Mouse (Mus musculus): ENCODE measurements around the gene Dnaic2. TPM values are rescaled to one million over a fixed set of nuclear protein-coding genes. Genes with fewer than 3 reads are reported as not detected.

The Dnaic2 gene
- polyA plus RNA-seq, 1 experiment, result not detected

DNA sequence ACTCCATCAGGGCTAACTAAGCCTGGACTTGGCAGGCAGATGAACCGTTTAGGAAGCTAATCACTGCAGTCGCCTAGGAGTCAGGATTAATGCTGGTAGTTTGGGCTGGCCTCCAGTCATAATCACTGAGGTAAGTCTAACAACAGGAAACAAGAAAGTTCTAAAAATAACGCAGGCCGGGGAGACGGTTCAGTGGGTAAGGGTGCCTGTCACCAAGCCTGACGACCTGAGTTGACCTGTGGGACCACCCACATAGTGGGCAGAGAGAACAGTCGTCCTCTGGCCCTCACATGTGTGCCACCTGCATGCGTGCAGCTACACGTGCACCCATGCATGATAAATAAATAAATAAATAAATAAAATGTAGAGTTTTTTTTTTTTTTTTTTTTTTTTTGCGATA is 13.4 kb downstream of the Dnaic2 start:
- Histone ChIP-seq H3K4me1 (ENCODE audit: control insufficient read depth, insufficient read depth, low read length) (no peaks in the 10 kb centered on the region; the same call in 1 of the 2 replicates), H3K4me3 (replicated peaks; ENCODE audit: control insufficient read depth, low read depth, low read length) (no peak overlapping the region), H3K27ac (ENCODE audit: control insufficient read depth, insufficient read depth, low read depth, low read length, poor library complexity) (peak overlapping the region; percentile 31; the same call in 1 of the 2 replicates)
- 17% methylated on average over 10 of the region's 10 CpGs for WGBS
- TF ChIP-seq POLR2A (IDR thresholded peaks at IDR 0.05; ENCODE audit: borderline replicate concordance, control insufficient read depth, low read depth, low read length) (no peak), CTCF (IDR thresholded peaks at IDR 0.05; ENCODE audit: control insufficient read depth, insufficient read depth, low read length) (no peak)

DNA sequence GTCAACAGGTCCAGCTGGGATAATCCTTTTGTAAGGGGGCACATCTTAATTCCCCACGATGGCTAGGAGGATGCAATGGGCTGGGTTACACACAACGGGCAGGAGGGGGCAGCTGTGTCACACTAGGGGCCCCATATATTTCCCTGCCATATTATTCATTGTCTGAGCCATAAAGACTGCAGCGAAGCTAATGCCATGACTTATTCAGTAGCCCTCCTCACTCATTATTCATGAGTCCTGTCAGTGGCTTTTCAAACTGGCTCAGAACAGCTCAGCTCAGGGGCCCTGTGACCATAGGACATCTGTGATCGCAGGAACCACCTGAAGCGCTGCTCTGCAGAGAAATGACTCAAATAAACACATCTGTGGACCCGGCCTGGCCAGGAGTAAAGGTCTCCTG is 14.2 kb downstream of the Dnaic2 start:
- no peak overlapping the region for H3K4me3 ChIP-seq (replicated peaks; ENCODE audit: control insufficient read depth, low read depth, low read length)
- no peak overlapping the region; the same call in 1 of the 2 replicates for H3K27ac ChIP-seq (ENCODE audit: control insufficient read depth, insufficient read depth, low read depth, low read length, poor library complexity)
- no peaks in the 10 kb centered on the region; the same call in 1 of the 2 replicates for H3K4me1 ChIP-seq (ENCODE audit: control insufficient read depth, insufficient read depth, low read length)
- WGBS, result 51% methylated on average over 6 of the region's 6 CpGs
- TF ChIP-seq POLR2A (IDR thresholded peaks at IDR 0.05; ENCODE audit: borderline replicate concordance, control insufficient read depth, low read depth, low read length) (no peak), CTCF (IDR thresholded peaks at IDR 0.05; ENCODE audit: control insufficient read depth, insufficient read depth, low read length) (no peak)

DNA sequence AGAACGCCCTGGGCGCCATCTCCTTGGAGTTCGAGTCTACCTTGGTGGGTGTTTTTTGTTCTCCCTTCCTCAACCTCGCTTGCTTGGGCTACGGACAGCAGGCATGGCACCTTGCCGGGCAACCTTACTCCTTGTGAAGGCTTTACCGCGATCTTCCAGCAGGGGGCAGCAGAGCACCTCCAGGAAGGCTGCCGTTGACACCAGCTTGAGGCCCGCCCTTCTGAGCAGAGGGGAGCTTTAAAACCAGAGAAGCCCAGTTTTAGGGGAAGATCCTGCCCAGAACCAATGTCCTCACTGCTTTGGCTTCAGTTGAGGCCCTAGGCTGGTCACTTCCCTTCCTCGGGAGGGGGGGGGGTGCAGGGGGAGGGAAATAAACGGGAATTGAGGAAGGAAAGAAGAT is 17.9 kb downstream of the Dnaic2 start:
- WGBS, result under 1% methylated on average over 12 of the region's 12 CpGs
- TF ChIP-seq POLR2A (IDR thresholded peaks at IDR 0.05; ENCODE audit: borderline replicate concordance, control insufficient read depth, low read depth, low read length) (peak; percentile 11; the same call in 1 of the 2 replicates), CTCF (IDR thresholded peaks at IDR 0.05; ENCODE audit: control insufficient read depth, insufficient read depth, low read length) (peak; percentile 97)
- Histone ChIP-seq H3K4me1 (ENCODE audit: control insufficient read depth, insufficient read depth, low read length) (no peaks in the 10 kb centered on the region; the same call in 1 of the 2 replicates), H3K4me3 (replicated peaks; ENCODE audit: control insufficient read depth, low read depth, low read length) (no peak overlapping the region), H3K27ac (ENCODE audit: control insufficient read depth, insufficient read depth, low read depth, low read length, poor library complexity) (no peak overlapping the region)

DNA sequence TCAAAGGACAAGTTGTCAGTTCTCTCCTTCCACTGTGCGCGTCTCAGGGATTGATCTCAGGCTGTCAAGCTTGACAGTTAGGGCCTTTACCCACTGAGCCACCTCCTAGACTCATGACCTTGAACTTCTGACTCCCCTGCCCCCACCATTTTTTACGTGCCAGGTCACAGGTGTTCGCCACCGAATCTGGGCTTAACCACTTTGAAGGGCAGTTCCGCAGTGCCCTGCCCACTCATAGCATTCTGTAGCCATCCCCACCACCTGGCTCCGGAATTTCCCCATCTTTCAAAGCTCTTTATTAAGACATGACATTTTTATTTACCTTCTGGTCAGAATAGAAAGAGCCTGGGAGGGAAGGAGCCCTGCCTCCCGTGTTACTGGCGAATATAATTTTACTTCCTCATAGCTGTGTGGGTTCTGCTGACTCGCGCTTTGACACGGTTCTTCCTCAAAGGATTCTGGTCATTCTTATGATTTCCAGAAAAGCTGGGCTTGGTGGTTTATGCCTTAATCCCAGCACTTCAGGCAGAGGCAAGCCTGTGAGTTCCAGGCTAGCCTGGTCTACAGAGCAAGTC is 20.4 kb downstream of the Dnaic2 start:
- H3K4me3 ChIP-seq (replicated peaks; ENCODE audit: control insufficient read depth, low read depth, low read length), result no peak overlapping the region
- no peak overlapping the region for H3K27ac ChIP-seq (ENCODE audit: control insufficient read depth, insufficient read depth, low read depth, low read length, poor library complexity)
- WGBS, result 19% methylated on average over 12 of the region's 12 CpGs
- H3K4me1 ChIP-seq (ENCODE audit: control insufficient read depth, insufficient read depth, low read length), result no peaks in the 10 kb centered on the region; the same call in 1 of the 2 replicates
- no peak for TF ChIP-seq POLR2A (IDR thresholded peaks at IDR 0.05; ENCODE audit: borderline replicate concordance, control insufficient read depth, low read depth, low read length)
- TF ChIP-seq CTCF (IDR thresholded peaks at IDR 0.05; ENCODE audit: control insufficient read depth, insufficient read depth, low read length), result no peak

DNA sequence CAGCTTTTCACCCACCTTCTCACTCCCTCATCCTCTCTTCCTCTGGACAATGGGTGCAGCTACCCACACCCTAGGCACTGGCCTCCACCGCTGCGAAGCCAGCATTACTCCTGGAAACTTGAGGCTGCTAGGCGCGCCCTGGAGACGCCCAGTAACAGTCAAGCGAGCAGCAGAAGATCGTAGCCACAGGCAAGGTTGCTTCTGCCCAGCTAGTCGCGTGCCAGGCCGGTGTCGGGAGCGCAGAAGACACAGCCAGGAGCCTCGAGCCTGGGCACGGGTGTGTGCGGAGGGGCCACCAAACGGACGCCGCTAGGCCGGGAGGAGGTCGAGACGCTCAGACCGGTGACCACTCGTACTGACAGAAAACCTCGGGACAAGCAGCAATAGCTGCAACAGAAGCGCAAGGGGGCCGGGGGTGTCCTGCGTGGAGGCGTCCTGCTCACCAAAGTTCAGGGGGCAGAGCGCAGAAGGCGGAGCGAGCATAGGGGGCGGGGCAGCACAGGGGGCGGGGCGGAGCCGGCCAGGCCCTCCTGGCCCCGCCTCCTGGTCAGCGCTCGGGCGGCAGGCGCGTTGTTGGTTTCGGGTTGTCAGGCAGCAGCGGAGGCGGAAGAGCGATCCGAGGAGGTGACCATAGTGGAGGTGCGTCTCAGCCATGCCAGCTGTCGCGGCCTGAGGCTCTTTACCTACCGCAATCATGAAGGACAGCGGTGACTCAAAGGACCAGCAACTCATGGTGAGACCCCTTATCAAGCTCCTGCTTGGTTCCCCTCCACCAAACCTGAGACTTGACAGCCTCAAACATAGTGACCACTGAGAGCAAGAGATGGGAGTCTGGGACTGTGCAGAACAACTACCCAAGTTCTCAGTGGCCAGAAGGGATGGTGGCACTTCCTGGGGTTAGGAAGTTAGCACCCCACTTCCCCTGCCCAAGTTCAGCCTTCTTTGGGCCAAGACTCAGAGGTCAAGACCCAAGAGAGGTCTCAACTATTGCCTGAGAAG is 37.9 kb downstream of the Dnaic2 start, which contains the start of gene Kif19a:
Gene Kif19a (plus strand): TSS at position 569 of the 999 bp plus-strand sequence.
- H3K4me1 ChIP-seq (ENCODE audit: control insufficient read depth, insufficient read depth, low read length), result no peaks in the 10 kb centered on the region; the same call in 1 of the 2 replicates
- 5% methylated on average over 51 of the region's 51 CpGs for WGBS
- no peak within 1 kb of the TSS for H3K27ac ChIP-seq (ENCODE audit: control insufficient read depth, insufficient read depth, low read depth, low read length, poor library complexity)
- H3K4me3 ChIP-seq (replicated peaks; ENCODE audit: control insufficient read depth, low read depth, low read length), result peak within 1 kb of the TSS; percentile 59
- TF ChIP-seq CTCF (IDR thresholded peaks at IDR 0.05; ENCODE audit: control insufficient read depth, insufficient read depth, low read length) (no peak), POLR2A (IDR thresholded peaks at IDR 0.05; ENCODE audit: borderline replicate concordance, control insufficient read depth, low read depth, low read length) (peak; percentile 37; the same call in 1 of the 2 replicates)

DNA sequence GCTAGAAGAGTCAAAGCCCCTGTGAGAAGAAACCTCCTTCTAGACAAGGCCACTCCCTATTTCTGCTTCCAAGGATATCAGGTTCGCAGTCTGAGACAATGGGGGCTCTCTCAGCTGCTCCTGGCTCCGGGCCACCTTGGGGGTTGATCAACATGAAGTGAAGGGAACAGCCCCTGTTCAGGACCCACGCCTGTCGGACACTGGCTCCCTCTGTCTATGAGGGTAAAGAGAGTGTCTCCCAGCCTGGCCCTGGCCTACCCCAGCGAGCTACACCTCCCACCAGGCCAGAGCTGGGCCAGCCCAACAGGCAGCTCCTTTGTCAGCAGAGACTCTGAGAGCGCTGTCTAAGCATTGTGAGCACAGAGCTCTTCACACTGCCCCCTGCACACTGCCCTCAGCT is 42.7 kb downstream of the Dnaic2 start:
- Histone ChIP-seq H3K4me3 (replicated peaks; ENCODE audit: control insufficient read depth, low read depth, low read length) (no peak overlapping the region), H3K4me1 (ENCODE audit: control insufficient read depth, insufficient read depth, low read length) (no peaks in the 10 kb centered on the region; the same call in 1 of the 2 replicates), H3K27ac (ENCODE audit: control insufficient read depth, insufficient read depth, low read depth, low read length, poor library complexity) (no peak overlapping the region)
- TF ChIP-seq POLR2A (IDR thresholded peaks at IDR 0.05; ENCODE audit: borderline replicate concordance, control insufficient read depth, low read depth, low read length) (no peak), CTCF (IDR thresholded peaks at IDR 0.05; ENCODE audit: control insufficient read depth, insufficient read depth, low read length) (no peak)
- 77% methylated on average over 6 of the region's 6 CpGs for WGBS

DNA sequence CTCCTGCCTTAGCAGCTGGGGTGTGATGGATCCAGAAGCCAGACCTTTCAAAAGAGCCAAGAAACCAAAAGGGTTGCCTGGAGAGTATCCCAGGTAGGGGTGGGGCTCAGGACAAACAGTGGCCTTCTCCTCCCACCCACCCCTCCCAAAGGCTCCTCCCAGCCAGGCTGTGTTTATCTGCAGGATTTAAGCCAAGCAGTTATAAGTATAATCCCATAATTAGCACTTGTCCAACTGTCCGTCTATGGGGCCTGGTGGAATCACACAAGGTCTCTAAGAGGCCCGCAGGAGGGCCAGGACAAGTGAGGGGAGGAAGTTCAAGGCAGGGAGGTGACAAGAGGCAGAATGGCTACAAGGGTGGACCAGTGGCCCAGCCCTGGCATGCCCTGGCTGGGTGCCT is 44.7 kb downstream of the Dnaic2 start:
- H3K4me3 ChIP-seq (replicated peaks; ENCODE audit: control insufficient read depth, low read depth, low read length), result no peak overlapping the region
- TF ChIP-seq CTCF (IDR thresholded peaks at IDR 0.05; ENCODE audit: control insufficient read depth, insufficient read depth, low read length), result no peak
- TF ChIP-seq POLR2A (IDR thresholded peaks at IDR 0.05; ENCODE audit: borderline replicate concordance, control insufficient read depth, low read depth, low read length), result no peak
- H3K4me1 ChIP-seq (ENCODE audit: control insufficient read depth, insufficient read depth, low read length), result no peaks in the 10 kb centered on the region
- WGBS, result 66% methylated on average over 2 of the region's 2 CpGs
- H3K27ac ChIP-seq (ENCODE audit: control insufficient read depth, insufficient read depth, low read depth, low read length, poor library complexity), result no peak overlapping the region

DNA sequence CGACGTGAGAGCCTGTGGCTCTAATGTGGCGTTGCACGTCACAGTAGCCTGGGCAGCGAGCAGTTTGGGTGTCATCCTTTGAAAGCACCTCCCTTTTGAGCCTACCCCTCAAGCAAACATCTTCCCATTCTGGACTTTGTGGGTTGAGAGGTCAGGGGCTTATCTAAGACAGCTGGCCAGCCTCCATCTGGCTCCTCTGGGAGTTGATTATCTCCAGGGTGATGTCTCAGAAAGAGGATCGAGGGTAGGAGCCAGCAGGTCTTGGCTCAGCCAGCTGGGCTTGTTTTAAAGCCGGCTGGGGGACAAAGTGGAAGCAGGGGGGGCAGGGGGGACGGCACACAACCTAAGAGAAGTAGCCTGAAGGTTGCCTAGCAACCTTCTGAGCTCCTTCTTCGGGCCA is 52.9 kb downstream of the Dnaic2 start:
- no peak overlapping the region for H3K4me3 ChIP-seq (replicated peaks; ENCODE audit: control insufficient read depth, low read depth, low read length)
- no peak for TF ChIP-seq CTCF (IDR thresholded peaks at IDR 0.05; ENCODE audit: control insufficient read depth, insufficient read depth, low read length)
- TF ChIP-seq POLR2A (IDR thresholded peaks at IDR 0.05; ENCODE audit: borderline replicate concordance, control insufficient read depth, low read depth, low read length), result no peak
- 53% methylated on average over 9 of the region's 9 CpGs for WGBS

More for the DNA sequence above, 52.9 kb downstream of the Dnaic2 start:
- Histone ChIP-seq H3K27ac (ENCODE audit: control insufficient read depth, insufficient read depth, low read depth, low read length, poor library complexity) (no peak overlapping the region), H3K4me1 (ENCODE audit: control insufficient read depth, insufficient read depth, low read length) (no peaks in the 10 kb centered on the region)

Measured in bone marrow, adult 2 months (tissue).